Mouse (Mus musculus): ENCODE results near the gene Msantd2. TPM values are rescaled to one million over a fixed set of nuclear protein-coding genes. Genes with fewer than 3 reads are reported as not detected.

Gene Msantd2
- polyA plus RNA-seq, 1 experiment from 2014 or later: 7.9 TPM

GRCm38 (mm10) chr9:37526443-37527395 lies 37.6 kb downstream of the Msantd2 start:
- Histone ChIP-seq H3K79me2 (ENCODE audit: inconsistent target) (no peaks in the 10 kb centered on the region), H3K27ac (no peak overlapping the region), H3K4me3 (ENCODE audit: inconsistent target) (no peak overlapping the region), H3K36me3 (ENCODE audit: inconsistent target) (peaks cover 9% of the 10 kb centered on the region)
- 33% methylated on average over 21 of the region's 21 CpGs for WGBS (ENCODE audit: missing documents)

GRCm38 (mm10) chr9:37527396-37528224 lies 38.5 kb downstream of the Msantd2 start, which contains the start of gene Esam:
TSS of gene Esam (plus strand) at chr9:37528078.
- Histone ChIP-seq H3K27ac (no peak within 1 kb of the TSS), H3K79me2 (ENCODE audit: inconsistent target) (no peaks in the 10 kb centered on the region), H3K36me3 (ENCODE audit: inconsistent target) (peaks cover 7% of the 10 kb centered on the region), H3K4me3 (ENCODE audit: inconsistent target) (no peak within 1 kb of the TSS)
- 11% methylated on average over 41 of the region's 41 CpGs for WGBS (ENCODE audit: missing documents)

- Histone ChIP-seq H3K27ac (no peak overlapping the region), H3K4me3 (ENCODE audit: inconsistent target) (no peak overlapping the region), H3K79me2 (ENCODE audit: inconsistent target) (no peaks in the 10 kb centered on the region), H3K36me3 (ENCODE audit: inconsistent target) (no peaks in the 10 kb centered on the region; the same call in 1 of the 2 replicates)
- 40% methylated on average over 8 of the region's 9 CpGs for WGBS (ENCODE audit: missing documents)
Observed at GRCm38 (mm10) chr9:37528225-37528970, 39.3 kb downstream of the Msantd2 start.

GRCm38 (mm10) chr9:37530031-37530887 lies 41.1 kb downstream of the Msantd2 start:
- H3K79me2 ChIP-seq (ENCODE audit: inconsistent target): no peaks in the 10 kb centered on the region
- no peak overlapping the region; the same call in 1 of the 2 replicates for H3K4me3 ChIP-seq (ENCODE audit: inconsistent target)
- no peak overlapping the region for H3K27ac ChIP-seq
- no peaks in the 10 kb centered on the region for H3K36me3 ChIP-seq (ENCODE audit: inconsistent target)
- 7% methylated on average over 27 of the region's 32 CpGs for WGBS (ENCODE audit: missing documents)

- no peaks in the 10 kb centered on the region for H3K36me3 ChIP-seq (ENCODE audit: inconsistent target)
- H3K79me2 ChIP-seq (ENCODE audit: inconsistent target): no peaks in the 10 kb centered on the region
- 11% methylated on average over 31 of the region's 31 CpGs for WGBS (ENCODE audit: missing documents)
- H3K27ac ChIP-seq: no peak overlapping the region
- H3K4me3 ChIP-seq (ENCODE audit: inconsistent target): no peak overlapping the region; the same call in 1 of the 2 replicates
Observed at GRCm38 (mm10) chr9:37530888-37531705, 42.0 kb downstream of the Msantd2 start.

- 89% methylated on average over 4 of the region's 4 CpGs for WGBS (ENCODE audit: missing documents)
- Histone ChIP-seq H3K79me2 (ENCODE audit: inconsistent target) (no peaks in the 10 kb centered on the region), H3K36me3 (ENCODE audit: inconsistent target) (no peaks in the 10 kb centered on the region), H3K27ac (no peak overlapping the region), H3K4me3 (ENCODE audit: inconsistent target) (no peak overlapping the region)
Observed at GRCm38 (mm10) chr9:37536851-37537250, 47.7 kb downstream of the Msantd2 start.

- Histone ChIP-seq H3K4me3 (ENCODE audit: inconsistent target) (no peak overlapping the region), H3K36me3 (ENCODE audit: inconsistent target) (no peaks in the 10 kb centered on the region), H3K79me2 (ENCODE audit: inconsistent target) (no peaks in the 10 kb centered on the region), H3K27ac (no peak overlapping the region)
- 85% methylated on average over 5 of the region's 5 CpGs for WGBS (ENCODE audit: missing documents)
Observed at GRCm38 (mm10) chr9:37537658-37538250, 48.6 kb downstream of the Msantd2 start.

- H3K79me2 ChIP-seq (ENCODE audit: inconsistent target): no peaks in the 10 kb centered on the region
- H3K27ac ChIP-seq: no peak within 1 kb of the TSS
- no peaks in the 10 kb centered on the region for H3K36me3 ChIP-seq (ENCODE audit: inconsistent target)
- H3K4me3 ChIP-seq (ENCODE audit: inconsistent target): no peak within 1 kb of the TSS
- WGBS (ENCODE audit: missing documents): 86% methylated on average over 23 of the region's 23 CpGs
Observed at GRCm38 (mm10) chr9:37539170-37540025, 50.3 kb downstream of the Msantd2 start, which contains the start of gene Vsig2. TSS of gene Vsig2 (plus strand) at chr9:37539255.

GRCm38 (mm10) chr9:37540226-37540625 lies 51.1 kb downstream of the Msantd2 start:
- no peaks in the 10 kb centered on the region for H3K36me3 ChIP-seq (ENCODE audit: inconsistent target)
- 88% methylated on average over 4 of the region's 4 CpGs for WGBS (ENCODE audit: missing documents)
- H3K79me2 ChIP-seq (ENCODE audit: inconsistent target): no peaks in the 10 kb centered on the region
- H3K27ac ChIP-seq: no peak overlapping the region
- no peak overlapping the region for H3K4me3 ChIP-seq (ENCODE audit: inconsistent target)

- no peak overlapping the region for H3K27ac ChIP-seq
- 79% methylated on average over 6 of the region's 6 CpGs for WGBS (ENCODE audit: missing documents)
- no peak overlapping the region for H3K4me3 ChIP-seq (ENCODE audit: inconsistent target)
- H3K36me3 ChIP-seq (ENCODE audit: inconsistent target): no peaks in the 10 kb centered on the region
- no peaks in the 10 kb centered on the region for H3K79me2 ChIP-seq (ENCODE audit: inconsistent target)
Observed at GRCm38 (mm10) chr9:37540701-37541575, 51.8 kb downstream of the Msantd2 start.
